Mouse (Mus musculus): ENCODE results near the gene Parva. TPM values are rescaled to one million over a fixed set of nuclear protein-coding genes. Genes with fewer than 3 reads are reported as not detected.

The Parva gene
- polyA plus RNA-seq, 1 experiment, result 126 TPM

DNA sequence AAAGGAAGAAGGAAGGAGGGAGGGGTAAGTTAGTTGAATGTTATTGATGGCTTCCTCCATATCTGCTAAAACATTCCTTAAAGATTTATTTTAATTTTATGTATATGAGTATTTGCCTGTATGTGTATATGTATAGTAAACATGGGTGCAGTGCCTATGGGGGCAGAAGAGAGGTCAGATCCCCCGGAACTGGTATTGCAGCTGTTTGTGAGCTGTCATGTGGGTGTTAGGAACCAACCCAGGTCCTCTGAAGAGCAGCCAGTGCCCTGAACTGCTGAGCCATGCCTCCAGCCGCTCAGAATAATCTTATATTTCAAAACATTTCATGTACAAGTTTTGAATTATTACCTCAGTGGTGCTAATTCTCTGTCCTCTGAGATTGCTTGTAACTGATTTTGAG lies 63.5 kb downstream of the Parva start:
- Histone ChIP-seq H3K79me3 (ENCODE audit: low read depth) (peaks cover 37% of the 10 kb centered on the region), H3K79me2 (ENCODE audit: control insufficient read depth, insufficient read depth) (peaks cover 91% of the 10 kb centered on the region), H3K36me3 (ENCODE audit: control insufficient read depth, insufficient read depth) (no peaks in the 10 kb centered on the region), H3K27me3 (ENCODE audit: control insufficient read depth, insufficient read depth, insufficient read length) (no peaks in the 10 kb centered on the region), H3K4me3 (ENCODE audit: insufficient read depth, poor library complexity, severe bottlenecking) (no peak overlapping the region), H3ac (ENCODE audit: control insufficient read depth, insufficient read length, low read depth) (no peak overlapping the region)
- TF ChIP-seq MYOG (IDR thresholded peaks at IDR 0.05; ENCODE audit: control insufficient read depth, extremely low read depth, insufficient read length), result no peak
- TF ChIP-seq MYOD1 (IDR thresholded peaks at IDR 0.05; ENCODE audit: control insufficient read depth, insufficient read length, low read depth), result peak; percentile 17

GRCm38 (mm10) chr7:112491737-112492136 lies 64.4 kb downstream of the Parva start:
- Histone ChIP-seq H3K27me3 (ENCODE audit: control insufficient read depth, insufficient read depth, insufficient read length) (no peaks in the 10 kb centered on the region), H3K36me3 (ENCODE audit: control insufficient read depth, insufficient read depth) (no peaks in the 10 kb centered on the region), H3K4me3 (ENCODE audit: insufficient read depth, poor library complexity, severe bottlenecking) (no peak overlapping the region), H3ac (ENCODE audit: control insufficient read depth, insufficient read length, low read depth) (no peak overlapping the region), H3K79me2 (ENCODE audit: control insufficient read depth, insufficient read depth) (peaks cover 90% of the 10 kb centered on the region), H3K79me3 (ENCODE audit: low read depth) (peaks cover 33% of the 10 kb centered on the region)
- TF ChIP-seq CTCF (IDR thresholded peaks at IDR 0.05; ENCODE audit: control insufficient read depth, insufficient read depth, insufficient read length), result no peak
- no peak for TF ChIP-seq MYOG (IDR thresholded peaks at IDR 0.05; ENCODE audit: control insufficient read depth, extremely low read depth, insufficient read length)
- no peak for TF ChIP-seq MAX (IDR thresholded peaks at IDR 0.05)

- no peak overlapping the region for H3K4me3 ChIP-seq (ENCODE audit: insufficient read depth, poor library complexity, severe bottlenecking)
Observed at GRCm38 (mm10) chr7:112495950-112496349, 68.6 kb downstream of the Parva start.

DNA sequence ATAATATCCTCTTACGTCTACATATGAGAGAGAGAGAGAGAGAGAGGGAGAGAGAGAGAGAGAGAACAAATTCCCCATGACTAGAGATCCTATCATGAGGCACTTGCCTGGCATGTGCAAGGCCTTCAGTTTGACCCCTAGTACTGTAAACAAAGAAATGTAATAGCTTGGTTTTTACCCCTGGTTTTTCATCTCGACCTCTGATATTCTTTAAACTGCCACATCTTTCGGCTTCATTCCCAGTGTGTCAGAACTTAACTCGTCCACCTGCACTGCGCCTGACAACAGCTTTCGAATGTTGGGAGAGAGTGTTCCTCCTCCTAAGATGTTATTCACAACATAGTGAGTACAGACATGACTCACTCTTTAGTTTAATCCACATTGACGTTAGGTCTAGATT lies 69.6 kb downstream of the Parva start:
- H3ac ChIP-seq (ENCODE audit: control insufficient read depth, insufficient read length, low read depth), result no peak overlapping the region
- H3K36me3 ChIP-seq (ENCODE audit: control insufficient read depth, insufficient read depth), result no peaks in the 10 kb centered on the region
- no peaks in the 10 kb centered on the region for H3K27me3 ChIP-seq (ENCODE audit: control insufficient read depth, insufficient read depth, insufficient read length)
- H3K4me3 ChIP-seq (ENCODE audit: insufficient read depth, poor library complexity, severe bottlenecking), result no peak overlapping the region
- TF ChIP-seq MYOG (IDR thresholded peaks at IDR 0.05; ENCODE audit: control insufficient read depth, extremely low read depth, insufficient read length), result no peak
- TF ChIP-seq MYOD1 (IDR thresholded peaks at IDR 0.05; ENCODE audit: control insufficient read depth, insufficient read length, low read depth), result no peak
- no peak for TF ChIP-seq FOSL1 (IDR thresholded peaks at IDR 0.05; ENCODE audit: insufficient read depth, low read length, poor library complexity, severe bottlenecking)
- TF ChIP-seq CEBPB (IDR thresholded peaks at IDR 0.05; ENCODE audit: low read depth), result no peak
- TF ChIP-seq MAX (IDR thresholded peaks at IDR 0.05), result no peak
- no peak for TF ChIP-seq CTCF (IDR thresholded peaks at IDR 0.05; ENCODE audit: control insufficient read depth, insufficient read depth, insufficient read length)
- no peak for TF ChIP-seq USF1 (IDR thresholded peaks at IDR 0.05; ENCODE audit: low read depth)
- peaks cover 90% of the 10 kb centered on the region for H3K79me2 ChIP-seq (ENCODE audit: control insufficient read depth, insufficient read depth)
- H3K79me3 ChIP-seq (ENCODE audit: low read depth), result peaks cover 22% of the 10 kb centered on the region

More at GRCm38 (mm10) chr7:112495950-112496349, 68.6 kb downstream of the Parva start:
- Histone ChIP-seq H3K79me3 (ENCODE audit: low read depth) (peaks cover 16% of the 10 kb centered on the region), H3K79me2 (ENCODE audit: control insufficient read depth, insufficient read depth) (peaks cover 88% of the 10 kb centered on the region), H3K36me3 (ENCODE audit: control insufficient read depth, insufficient read depth) (no peaks in the 10 kb centered on the region), H3K27me3 (ENCODE audit: control insufficient read depth, insufficient read depth, insufficient read length) (no peaks in the 10 kb centered on the region), H3ac (ENCODE audit: control insufficient read depth, insufficient read length, low read depth) (no peak overlapping the region)
- TF ChIP-seq FOSL1 (IDR thresholded peaks at IDR 0.05; ENCODE audit: insufficient read depth, low read length, poor library complexity, severe bottlenecking) (no peak), MYOG (IDR thresholded peaks at IDR 0.05; ENCODE audit: control insufficient read depth, extremely low read depth, insufficient read length) (no peak), USF1 (IDR thresholded peaks at IDR 0.05; ENCODE audit: low read depth) (no peak), CTCF (IDR thresholded peaks at IDR 0.05; ENCODE audit: control insufficient read depth, insufficient read depth, insufficient read length) (no peak), MAX (IDR thresholded peaks at IDR 0.05) (no peak), MYOD1 (IDR thresholded peaks at IDR 0.05; ENCODE audit: control insufficient read depth, insufficient read length, low read depth) (no peak), CEBPB (IDR thresholded peaks at IDR 0.05; ENCODE audit: low read depth) (no peak)

DNA sequence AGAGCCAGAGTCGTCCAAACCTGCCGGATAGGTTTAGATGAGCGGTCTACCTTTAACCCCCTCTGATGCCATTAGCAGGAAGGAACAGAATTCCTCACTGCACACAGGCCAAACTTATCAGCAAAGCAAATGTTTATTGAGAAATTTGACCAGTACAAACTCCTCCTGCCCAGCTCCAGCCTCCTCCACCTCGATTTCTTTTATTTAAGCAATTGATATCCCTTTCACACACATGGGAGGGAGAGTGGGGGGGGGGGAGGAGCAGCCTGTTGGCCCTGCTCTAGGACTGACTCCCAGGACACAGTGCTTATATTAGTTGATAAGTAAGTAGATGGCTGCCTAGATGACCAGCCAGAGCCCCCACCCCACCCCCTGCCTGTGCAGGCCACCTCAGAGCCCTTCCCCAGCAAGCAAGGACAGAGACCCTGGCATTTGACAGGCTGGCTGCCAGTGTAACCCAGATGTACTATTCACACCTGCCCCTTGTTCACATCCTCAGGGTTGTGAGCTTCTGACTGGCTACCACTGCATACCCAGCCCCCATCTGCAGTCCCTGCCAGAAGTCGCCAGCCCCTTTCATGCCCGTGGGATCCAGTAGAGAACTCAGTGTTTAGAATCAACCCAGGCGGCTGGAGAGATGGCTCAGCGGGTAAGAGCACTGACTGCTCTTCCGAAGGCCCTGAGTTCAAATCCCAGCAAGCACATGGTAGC lies 71.4 kb downstream of the Parva start:
- H3K79me2 ChIP-seq (ENCODE audit: control insufficient read depth, insufficient read depth), result peaks cover 91% of the 10 kb centered on the region
- no peaks in the 10 kb centered on the region for H3K27me3 ChIP-seq (ENCODE audit: control insufficient read depth, insufficient read depth, insufficient read length)
- TF ChIP-seq CEBPB (IDR thresholded peaks at IDR 0.05; ENCODE audit: low read depth), result no peak
- H3K36me3 ChIP-seq (ENCODE audit: control insufficient read depth, insufficient read depth), result no peaks in the 10 kb centered on the region
- H3K4me3 ChIP-seq (ENCODE audit: insufficient read depth, poor library complexity, severe bottlenecking), result no peak overlapping the region
- H3ac ChIP-seq (ENCODE audit: control insufficient read depth, insufficient read length, low read depth), result no peak overlapping the region
- peaks cover 23% of the 10 kb centered on the region for H3K79me3 ChIP-seq (ENCODE audit: low read depth)

DNA sequence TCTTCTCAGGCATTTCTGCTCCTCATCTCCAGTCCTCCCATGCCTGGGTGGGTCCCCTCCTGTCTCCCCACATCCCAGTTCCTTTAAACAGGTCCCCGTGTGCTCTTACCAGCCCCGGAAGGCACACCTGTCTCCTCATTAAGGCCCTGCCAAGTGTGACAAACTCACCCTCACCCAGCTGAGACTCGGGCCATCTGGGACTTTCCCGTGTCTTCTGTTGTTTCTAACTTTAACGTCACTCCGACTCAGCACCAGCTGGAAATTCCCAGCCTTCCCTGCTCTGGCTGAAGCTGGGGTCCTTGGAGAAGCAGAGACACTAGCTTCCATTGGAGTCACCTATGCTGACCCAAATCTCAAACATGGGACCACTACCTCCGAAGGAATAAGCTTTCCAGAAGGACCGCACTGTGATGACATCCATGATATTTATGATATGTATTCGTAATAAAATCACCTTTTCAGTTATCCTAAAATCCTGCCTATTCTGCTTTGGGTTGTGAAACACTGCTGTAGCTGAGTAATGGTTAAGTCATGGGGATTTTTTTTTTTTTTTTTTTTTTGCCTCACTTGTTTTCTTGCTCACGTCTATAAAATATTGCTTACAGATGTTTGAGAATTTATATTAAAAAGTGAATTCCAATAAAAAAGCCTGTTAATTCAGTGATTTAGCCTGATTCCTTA lies 72.3 kb downstream of the Parva start:
- H3K36me3 ChIP-seq (ENCODE audit: control insufficient read depth, insufficient read depth), result no peaks in the 10 kb centered on the region
- H3K79me2 ChIP-seq (ENCODE audit: control insufficient read depth, insufficient read depth), result peaks cover 90% of the 10 kb centered on the region
- no peaks in the 10 kb centered on the region for H3K27me3 ChIP-seq (ENCODE audit: control insufficient read depth, insufficient read depth, insufficient read length)
- TF ChIP-seq CEBPB (IDR thresholded peaks at IDR 0.05; ENCODE audit: low read depth) (peak; percentile 90), MYOD1 (IDR thresholded peaks at IDR 0.05; ENCODE audit: control insufficient read depth, insufficient read length, low read depth) (peak; percentile 47), USF1 (IDR thresholded peaks at IDR 0.05; ENCODE audit: low read depth) (no peak)
- H3K79me3 ChIP-seq (ENCODE audit: low read depth), result peaks cover 19% of the 10 kb centered on the region
- H3K4me3 ChIP-seq (ENCODE audit: insufficient read depth, poor library complexity, severe bottlenecking), result no peak overlapping the region
- peak overlapping the region; percentile 52 for H3ac ChIP-seq (ENCODE audit: control insufficient read depth, insufficient read length, low read depth)
